Mouse (Mus musculus) liver, embryonic 11.5 days (tissue): ENCODE data around the gene Tmprss4. TPM values are rescaled to one million over a fixed set of nuclear protein-coding genes. Genes with fewer than 3 reads are reported as not detected.

Source experiments
- ATAC-seq: fragments of 200-750 bp; cut with Nextera tagmentation; replicated peaks from 2 replicates; pipeline ENCODE4 v1.8.0; 2017; ENCODE audit warnings: moderate number of reproducible peaks, mild to moderate bottlenecking, moderate TSS enrichment, moderate library complexity; ENCODE audit not compliant: low FRiP score
- DNase-seq: peaks from one replicate; pipeline ENCODE4 v3.0.0-alpha.2; 2017; ENCODE audit warnings: low spot score
- H3K27ac ChIP-seq: fragments of 300-500 bp; sonication (generic); 2 replicates; pipeline ENCODE4 v1.5.1; 2014; ENCODE audit warnings: mild to moderate bottlenecking, low read depth, low read length, control low read depth
- H3K27me3 ChIP-seq: fragments of 300-500 bp; sonication (generic); replicated peaks from 2 replicates; pipeline ENCODE4 v1.6.1; 2014; ENCODE audit warnings: low read length, mixed read lengths; ENCODE audit not compliant: control insufficient read depth, insufficient read depth
- H3K36me3 ChIP-seq: fragments of 300-500 bp; sonication (generic); 2 replicates; pipeline ENCODE4 v1.6.1; 2014; ENCODE audit warnings: mild to moderate bottlenecking, low read length, moderate library complexity, mixed read lengths; ENCODE audit not compliant: control insufficient read depth, insufficient read depth
- H3K4me1 ChIP-seq: fragments of 300-500 bp; sonication (generic); replicated peaks from 2 replicates; pipeline ENCODE4 v1.6.1; 2014; ENCODE audit warnings: low read length, mixed read lengths; ENCODE audit not compliant: control insufficient read depth, insufficient read depth
- H3K4me2 ChIP-seq: fragments of 300-500 bp; sonication (generic); 2 replicates; pipeline ENCODE4 v1.6.1; 2014; ENCODE audit warnings: mild to moderate bottlenecking, control low read depth, moderate library complexity
- H3K4me3 ChIP-seq: fragments of 300-500 bp; sonication (generic); 2 replicates; pipeline ENCODE4 v1.5.1; 2014; ENCODE audit warnings: low read depth, low read length, control low read depth
- H3K9ac ChIP-seq: fragments of 300-500 bp; sonication (generic); 2 replicates; pipeline ENCODE4 v1.6.1; 2014; ENCODE audit warnings: low read depth, low read length, control low read depth
- H3K9me3 ChIP-seq: fragments of 300-500 bp; sonication (generic); 2 replicates; pipeline ENCODE4 v1.6.1; 2016; ENCODE audit warnings: low read length, inconsistent platforms, mixed read lengths; ENCODE audit not compliant: control insufficient read depth
- WGBS: fragments of 180-500 bp; shearing (Covaris S2); extraction: QIAGEN DNeasy Blood & Tissue Kit; methylation state at CpG from one replicate; pipeline ENCODE4 v1.1.7; 2014; 5-methylcytosine and 5-hydroxymethylcytosine counted together
- polyA plus RNA-seq: library from polyadenylated mRNA; unstranded; fragments of >200 nt; fragmentation: Nextera tagmentation; extraction: Ambion mirVana; gene quantifications from 2 replicates; pipeline ENCODE4 v1.2.1, GENCODE M21; 2014

Gene Tmprss4
- polyA plus RNA-seq, 1 experiment from 2014 or later, result not detected

DNA sequence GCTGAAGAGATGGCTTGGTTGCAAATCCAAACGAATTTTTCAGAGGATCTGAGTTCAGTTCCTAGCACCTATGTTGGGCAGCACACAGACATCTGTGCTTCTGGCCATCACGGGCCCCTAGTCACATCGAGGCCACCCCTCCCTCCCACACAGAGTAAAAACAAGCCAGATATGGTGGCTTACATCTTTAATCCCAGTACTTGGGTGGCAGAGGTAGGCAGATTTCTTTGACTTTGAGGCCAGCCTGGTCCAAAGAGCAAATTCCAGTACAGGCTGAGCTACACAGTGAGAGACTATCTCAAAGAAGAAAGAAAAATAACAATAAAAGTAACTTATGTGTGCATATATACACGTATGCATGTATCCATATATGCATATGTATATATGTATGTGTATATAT, 2.2 kb upstream of the Tmprss4 start:
- H3K4me3 ChIP-seq, result no peak overlapping the region
- WGBS, result 70% methylated on average over 4 of the region's 4 CpGs
- no peaks in the 10 kb centered on the region for H3K36me3 ChIP-seq
- H3K27ac ChIP-seq, result no peak overlapping the region
- ATAC-seq (no peak), DNase-seq (no peak)
- H3K4me1 ChIP-seq, result 0 out of 2 replicates have a peak, but pooled peaks cover 3% of the 10 kb centered on the region
- H3K9me3 ChIP-seq, result no peaks in the 10 kb centered on the region
- no peak overlapping the region for H3K4me2 ChIP-seq
- H3K27me3 ChIP-seq, result 0 out of 2 replicates have a peak, but pooled peaks cover under 1% of the 10 kb centered on the region
- no peak overlapping the region for H3K9ac ChIP-seq

DNA sequence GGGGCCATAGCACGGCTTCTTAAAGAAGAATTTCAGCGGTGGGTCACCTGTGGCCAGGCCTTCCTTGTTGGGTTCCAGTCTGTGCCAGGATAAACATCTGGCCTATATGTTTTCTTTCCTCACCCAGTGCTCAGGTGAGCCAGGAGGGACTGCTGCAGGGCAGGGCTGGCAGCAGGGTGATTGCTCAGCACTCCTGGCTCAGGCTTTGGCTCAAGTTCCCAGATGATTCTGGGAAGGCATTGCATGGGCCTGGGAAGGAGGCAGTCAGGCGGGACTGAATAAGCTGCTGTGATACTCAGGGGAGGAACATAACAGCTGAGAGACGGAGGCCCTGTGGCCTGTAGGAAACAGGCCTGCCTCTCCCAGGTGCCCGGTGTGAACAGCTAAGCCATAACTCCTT, 1.3 kb upstream of the Tmprss4 start:
- Histone ChIP-seq H3K9ac (no peak overlapping the region), H3K27ac (no peak overlapping the region), H3K4me2 (no peak overlapping the region), H3K4me3 (no peak overlapping the region), H3K27me3 (no peaks in the 10 kb centered on the region), H3K36me3 (no peaks in the 10 kb centered on the region), H3K4me1 (0 out of 2 replicates have a peak, but pooled peaks cover 3% of the 10 kb centered on the region), H3K9me3 (no peaks in the 10 kb centered on the region)
- DNase-seq, result no peak
- WGBS, result 79% methylated on average over 5 of the region's 5 CpGs
- ATAC-seq, result no peak

DNA sequence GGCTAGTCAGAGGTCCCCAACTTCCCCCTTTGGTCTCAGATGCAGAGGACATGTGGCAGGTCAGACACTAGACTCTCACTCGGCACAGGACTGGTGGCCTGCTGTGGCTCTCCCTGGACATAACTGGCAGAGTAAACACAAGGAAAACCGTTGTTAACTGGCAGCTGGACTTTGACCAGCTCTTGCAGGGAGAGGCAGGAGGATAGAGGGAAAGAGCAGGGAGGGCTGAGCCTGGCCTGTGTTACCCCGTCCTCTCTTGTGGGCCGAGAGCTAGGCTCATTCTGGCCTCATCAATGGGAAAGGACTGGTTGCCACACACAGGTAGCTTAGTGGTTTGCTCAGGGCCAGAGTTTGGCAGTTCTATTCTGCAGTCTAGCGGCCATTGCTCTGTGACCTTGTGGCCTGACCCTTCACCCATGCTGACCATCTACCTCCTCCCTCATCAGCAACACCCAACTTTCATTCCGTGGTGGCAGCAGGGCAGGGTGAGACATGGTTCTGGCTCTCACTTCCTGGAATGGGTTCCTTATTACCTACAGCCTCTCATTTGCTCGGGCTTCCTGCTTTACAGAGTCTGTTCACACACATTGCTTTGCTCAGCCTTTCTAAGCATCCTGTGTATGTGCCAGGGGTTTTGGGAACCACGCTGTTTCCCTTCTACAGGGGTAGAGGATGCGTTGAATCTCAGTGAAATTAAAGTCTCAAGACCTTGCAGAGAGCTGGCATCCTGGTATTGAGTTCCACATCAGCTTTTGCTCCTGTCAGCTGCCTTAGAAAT, 1.7 kb downstream of the Tmprss4 start:
- no peaks in the 10 kb centered on the region for H3K27me3 ChIP-seq
- H3K4me1 ChIP-seq, result 0 out of 2 replicates have a peak, but pooled peaks cover 3% of the 10 kb centered on the region
- H3K9ac ChIP-seq, result no peak overlapping the region
- 63% methylated on average over 9 of the region's 9 CpGs for WGBS
- no peak overlapping the region for H3K4me3 ChIP-seq
- no peak overlapping the region for H3K4me2 ChIP-seq
- DNase-seq (no peak), ATAC-seq (no peak)
- H3K36me3 ChIP-seq, result no peaks in the 10 kb centered on the region
- no peaks in the 10 kb centered on the region for H3K9me3 ChIP-seq
- H3K27ac ChIP-seq, result no peak overlapping the region

DNA sequence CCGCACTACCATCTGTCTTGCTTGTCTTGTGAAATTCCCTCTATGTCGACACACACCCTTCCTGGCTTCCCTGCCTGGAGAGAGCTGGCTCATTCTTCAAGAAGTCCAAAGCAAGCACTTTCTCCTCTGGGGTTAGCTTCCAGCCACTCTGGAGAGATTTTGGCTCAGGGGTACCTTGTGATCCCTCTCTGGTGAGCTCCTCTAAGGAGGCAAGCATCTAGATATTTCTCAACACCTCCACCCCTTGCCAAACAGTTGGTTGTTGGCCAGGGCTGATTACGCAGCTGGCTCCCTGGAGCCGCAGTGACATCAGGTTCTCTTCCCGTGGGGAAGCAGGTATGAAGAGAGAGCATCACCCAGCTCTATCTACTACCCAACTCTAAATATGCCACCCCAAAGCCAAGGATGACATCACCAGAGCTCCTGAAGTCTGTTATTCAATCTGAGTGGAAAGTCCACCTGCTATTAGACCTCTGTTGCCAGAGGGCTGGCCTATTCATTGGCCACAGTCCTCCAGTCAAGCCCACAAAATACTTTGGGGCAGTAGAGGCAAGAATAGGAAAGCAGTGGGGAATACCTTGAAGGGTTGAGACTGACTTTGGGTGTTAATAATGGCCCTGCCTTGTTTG, 2.5 kb downstream of the Tmprss4 start:
- Histone ChIP-seq H3K27ac (no peak overlapping the region), H3K27me3 (no peaks in the 10 kb centered on the region), H3K9ac (no peak overlapping the region), H3K4me3 (no peak overlapping the region), H3K9me3 (no peaks in the 10 kb centered on the region), H3K4me1 (0 out of 2 replicates have a peak, but pooled peaks cover 3% of the 10 kb centered on the region), H3K36me3 (no peaks in the 10 kb centered on the region), H3K4me2 (no peak overlapping the region)
- WGBS, result 71% methylated on average over 5 of the region's 5 CpGs
- ATAC-seq (no peak), DNase-seq (no peak)

DNA sequence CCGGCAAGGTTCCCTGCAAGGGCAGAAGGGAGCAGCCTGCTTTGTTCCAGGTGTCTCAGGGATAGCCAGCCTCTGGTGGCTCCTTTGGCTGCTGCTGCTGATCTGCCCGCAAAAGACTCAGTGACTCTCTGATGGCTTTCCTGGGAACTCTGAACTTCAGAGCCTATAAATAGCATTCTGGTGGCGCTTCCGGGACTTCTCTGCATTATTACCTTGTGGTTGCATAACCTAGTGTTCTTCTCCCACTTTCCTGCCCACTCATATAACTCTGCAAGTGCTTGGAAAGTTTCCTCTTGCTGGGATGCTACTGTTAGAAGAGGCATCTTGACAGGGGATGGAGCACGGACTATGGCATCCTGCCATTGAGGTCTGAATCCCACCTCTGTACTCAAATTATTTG, 6.3 kb downstream of the Tmprss4 start:
- Histone ChIP-seq H3K4me2 (no peak overlapping the region), H3K4me3 (no peak overlapping the region), H3K4me1 (0 out of 2 replicates have a peak, but pooled peaks cover 3% of the 10 kb centered on the region), H3K9ac (no peak overlapping the region), H3K27ac (no peak overlapping the region), H3K9me3 (no peaks in the 10 kb centered on the region), H3K27me3 (no peaks in the 10 kb centered on the region; the same call in 1 of the 2 replicates), H3K36me3 (no peaks in the 10 kb centered on the region)
- 86% methylated on average over 5 of the region's 5 CpGs for WGBS
- no peak for DNase-seq
- ATAC-seq, result no peak

DNA sequence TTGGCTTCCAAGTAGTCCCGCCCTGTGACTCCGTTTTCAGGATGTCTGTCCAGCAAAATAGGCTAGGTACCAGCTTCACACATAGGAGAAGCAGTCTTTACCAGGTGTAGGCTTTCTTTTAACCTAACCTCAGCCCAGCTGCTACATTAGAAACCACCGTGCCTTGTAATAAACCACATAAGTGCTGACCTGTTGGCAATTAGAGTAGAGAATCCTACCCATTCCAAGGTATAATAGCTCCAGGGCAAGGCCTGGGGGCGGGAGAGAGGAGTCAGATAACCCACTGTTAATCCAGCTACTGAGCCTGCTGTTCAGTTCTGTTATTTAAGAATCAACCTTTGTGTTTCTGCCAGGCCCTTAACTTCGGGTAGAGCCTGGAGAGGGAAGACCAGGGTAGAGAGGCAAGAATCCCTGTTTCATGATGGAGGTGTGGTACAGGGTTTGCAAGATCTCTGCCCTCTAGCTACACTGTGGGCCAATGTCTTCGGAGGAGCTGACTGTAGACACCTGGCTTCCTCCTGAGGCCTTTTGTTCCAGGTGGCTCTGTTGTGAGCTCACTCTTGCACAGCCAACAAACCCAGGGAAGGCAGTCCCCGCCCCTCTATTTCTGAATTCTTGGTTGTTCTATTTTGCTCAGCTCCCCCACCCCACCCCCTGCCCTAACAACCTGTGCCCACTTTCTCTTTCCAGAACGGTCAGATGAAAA, 7.6 kb downstream of the Tmprss4 start:
- WGBS, result 70% methylated on average over 8 of the region's 8 CpGs
- Histone ChIP-seq H3K9ac (no peak overlapping the region), H3K4me3 (no peak overlapping the region), H3K36me3 (no peaks in the 10 kb centered on the region), H3K27ac (no peak overlapping the region), H3K27me3 (no peaks in the 10 kb centered on the region; the same call in 1 of the 2 replicates), H3K4me2 (no peak overlapping the region), H3K9me3 (no peaks in the 10 kb centered on the region), H3K4me1 (no peaks in the 10 kb centered on the region)
- ATAC-seq (no peak), DNase-seq (no peak)

- Histone ChIP-seq H3K27me3 (no peaks in the 10 kb centered on the region; the same call in 1 of the 2 replicates), H3K4me2 (no peak overlapping the region), H3K4me3 (no peak overlapping the region), H3K36me3 (no peaks in the 10 kb centered on the region), H3K9me3 (no peaks in the 10 kb centered on the region), H3K9ac (no peak overlapping the region), H3K4me1 (no peaks in the 10 kb centered on the region), H3K27ac (no peak overlapping the region)
- 73% methylated on average over 4 of the region's 4 CpGs for WGBS
- ATAC-seq (no peak), DNase-seq (no peak)
Observed at GRCm38 (mm10) chr9:45195468-45195867, 8.4 kb downstream of the Tmprss4 start.

DNA sequence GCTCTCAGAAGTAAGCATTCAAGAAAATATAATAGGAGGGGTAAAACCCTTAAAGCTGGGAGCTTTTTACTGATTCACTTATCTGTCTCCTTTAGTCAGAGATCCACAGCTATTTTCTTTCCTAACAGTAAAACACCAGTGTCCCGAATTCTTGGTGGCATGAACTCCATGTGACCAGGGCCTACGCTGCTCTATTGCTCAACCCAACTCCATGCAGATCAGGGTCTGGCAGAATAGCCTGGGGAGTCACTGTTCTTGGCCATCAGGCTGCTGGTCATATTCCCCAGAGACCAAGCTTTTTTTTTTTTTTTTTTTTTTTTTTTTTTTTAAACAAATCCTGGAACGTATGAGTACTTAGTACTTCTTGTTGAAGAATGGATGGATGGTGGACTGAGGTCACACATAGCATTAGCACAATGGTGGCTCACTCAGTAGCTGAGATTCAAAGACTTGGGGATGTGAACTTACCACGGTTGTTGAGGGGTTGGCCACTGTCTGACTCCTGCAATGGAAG, 14.2 kb downstream of the Tmprss4 start:
- no peaks in the 10 kb centered on the region for H3K36me3 ChIP-seq
- H3K27me3 ChIP-seq, result no peaks in the 10 kb centered on the region
- ATAC-seq (no peak), DNase-seq (no peak)
- 75% methylated on average over 4 of the region's 4 CpGs for WGBS
- no peak overlapping the region for H3K4me3 ChIP-seq
- H3K27ac ChIP-seq, result no peak overlapping the region
- H3K9ac ChIP-seq, result no peak overlapping the region
- H3K9me3 ChIP-seq, result no peaks in the 10 kb centered on the region
- H3K4me2 ChIP-seq, result no peak overlapping the region
- no peaks in the 10 kb centered on the region for H3K4me1 ChIP-seq
